Mouse (Mus musculus): Measurements from ENCODE around the gene Bahcc1.

Gene Bahcc1

GRCm38 (mm10) chr11:120296305-120297144, 63.8 kb downstream of the Bahcc1 start:
- no peak for DNase-seq (ENCODE audit: low read depth, low spot score)

GRCm38 (mm10) chr11:120297767-120298166, 65.0 kb downstream of the Bahcc1 start:
- DNase-seq (ENCODE audit: low read depth, low spot score), result no peak

DNA sequence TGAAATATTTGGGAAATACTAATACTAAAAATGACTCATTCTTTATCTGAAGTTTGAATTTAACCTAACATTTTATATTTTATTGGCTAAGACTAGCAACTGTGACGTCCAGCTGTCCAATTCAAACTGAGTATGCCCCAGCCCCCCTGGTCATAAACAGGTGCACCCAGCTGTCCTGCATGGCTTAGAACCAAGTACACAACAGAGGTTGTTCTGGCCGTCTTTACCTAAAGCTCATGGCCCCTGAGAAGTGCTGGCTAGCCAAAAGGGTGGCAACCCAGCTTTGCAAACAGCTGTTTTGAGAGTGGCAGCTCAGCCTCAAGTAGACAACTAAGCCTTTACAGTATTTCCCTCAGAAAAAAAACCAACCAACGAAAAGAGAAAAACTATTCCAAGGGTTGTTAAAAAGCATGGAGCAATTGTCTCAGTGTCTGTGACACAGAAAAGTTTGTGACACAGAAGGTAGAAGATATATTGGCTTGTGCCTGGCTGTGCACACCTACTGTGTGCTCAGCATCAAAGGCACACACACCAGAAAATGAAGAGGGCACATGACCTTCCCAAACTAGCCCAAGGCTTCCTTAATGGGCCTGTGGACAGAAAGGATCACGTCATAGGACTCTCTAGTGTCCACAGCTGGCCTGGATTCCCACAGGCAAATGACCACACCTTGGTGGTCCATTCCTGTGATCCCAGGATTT, 65.8 kb downstream of the Bahcc1 start:
- DNase-seq (ENCODE audit: low read depth, low spot score), result no peak

DNA sequence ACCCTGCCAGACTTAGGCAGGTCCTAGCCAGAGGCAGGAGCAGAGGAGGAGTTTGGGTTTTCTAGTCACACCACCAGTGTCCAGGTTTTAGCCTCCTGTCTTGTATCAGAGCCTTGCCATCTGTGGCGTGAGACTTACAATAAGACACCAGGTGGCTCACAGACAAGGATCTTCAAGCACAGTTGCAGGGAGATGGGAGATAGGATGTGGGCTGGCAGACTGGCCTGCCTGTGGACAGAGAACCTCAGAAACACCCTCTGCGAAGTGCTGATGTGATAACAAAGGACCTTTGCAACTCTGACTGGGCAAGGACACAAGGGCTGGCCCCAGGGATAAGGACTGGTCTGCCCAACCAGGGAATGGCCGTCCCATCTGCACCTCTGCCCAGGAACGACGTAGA, 66.7 kb downstream of the Bahcc1 start:
- DNase-seq (ENCODE audit: low read depth, low spot score), result no peak

GRCm38 (mm10) chr11:120303119-120303518, 70.4 kb downstream of the Bahcc1 start:
- no peak for DNase-seq (ENCODE audit: low read depth, low spot score)

DNA sequence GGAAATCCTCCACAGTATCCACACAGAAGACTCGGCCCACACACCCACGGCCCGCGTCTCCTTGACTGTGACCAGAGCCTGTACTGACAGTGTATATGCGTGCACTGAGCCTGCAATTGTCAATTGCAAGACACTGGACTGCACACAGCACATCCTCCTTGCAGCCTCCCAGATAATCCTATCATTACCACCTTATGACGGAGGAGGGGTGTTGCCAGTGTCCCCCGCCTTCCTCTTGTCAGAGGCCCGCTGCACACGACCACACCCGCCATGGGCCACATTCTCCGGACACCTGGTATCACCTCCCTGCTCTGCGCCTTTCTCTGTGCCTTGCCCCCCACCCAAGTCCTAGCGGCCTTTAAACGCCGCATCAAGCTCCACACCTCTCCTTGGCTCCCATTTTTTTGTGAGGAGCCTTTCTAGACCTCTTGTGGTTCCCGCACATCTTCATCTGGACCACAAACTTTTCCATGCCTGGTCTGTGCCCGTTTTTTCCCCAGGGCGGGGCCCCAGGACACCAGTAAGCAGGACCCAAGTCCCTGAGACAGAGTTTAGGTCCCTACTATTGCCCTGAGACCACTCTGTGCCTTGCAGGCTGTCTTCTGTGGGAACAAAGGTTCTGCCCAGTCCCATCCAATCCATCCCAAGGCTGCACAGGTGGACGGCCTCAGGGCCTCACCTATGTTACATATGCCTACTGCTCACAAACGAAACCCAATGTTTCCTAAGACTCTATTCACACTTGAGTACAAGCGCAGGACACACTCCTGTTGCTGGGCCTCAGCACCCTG, 71.0 kb downstream of the Bahcc1 start:
- no peak for DNase-seq (ENCODE audit: low read depth, low spot score)

DNA sequence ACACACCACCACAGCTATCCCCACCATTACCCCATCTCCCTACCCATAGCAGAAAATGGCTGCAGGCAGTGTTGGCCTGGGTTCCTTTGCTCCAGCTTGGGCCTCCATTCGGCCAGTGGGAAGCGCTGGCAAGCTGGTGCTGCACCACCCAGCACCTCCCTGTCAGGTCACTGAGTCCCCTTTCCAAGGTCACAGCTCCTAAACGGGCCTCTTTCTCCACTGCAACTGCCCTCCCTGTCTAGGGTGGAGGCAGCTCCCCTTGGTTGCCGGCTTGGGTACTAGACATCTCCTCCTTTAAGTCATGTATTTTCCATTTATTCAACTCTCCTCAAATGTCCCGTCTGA, 71.6 kb downstream of the Bahcc1 start:
- no peak for DNase-seq (ENCODE audit: low read depth, low spot score)

GRCm38 (mm10) chr11:120304886-120305534, 72.3 kb downstream of the Bahcc1 start:
- peak; percentile 97 for DNase-seq (ENCODE audit: low read depth, low spot score)

GRCm38 (mm10) chr11:120305535-120306365, 73.0 kb downstream of the Bahcc1 start:
- DNase-seq (ENCODE audit: low read depth, low spot score), result no peak

- no peak for DNase-seq (ENCODE audit: low read depth, low spot score)
These were observed 73.8 kb downstream of the Bahcc1 start for GRCm38 (mm10) chr11:120306366-120307131.

DNA sequence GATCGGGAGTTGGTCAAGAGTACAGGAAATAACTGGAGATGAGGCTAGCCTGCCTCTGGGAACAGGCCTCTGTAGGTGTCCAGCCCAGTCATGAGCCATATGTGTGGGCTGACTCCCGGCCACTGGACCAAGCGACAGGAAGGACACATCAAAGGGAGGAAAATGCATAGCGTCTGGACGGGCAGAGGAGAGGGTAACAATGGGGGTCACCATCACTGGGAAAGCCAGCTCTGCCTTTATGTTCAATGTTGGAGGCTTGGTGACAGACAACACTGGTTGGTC, 74.3 kb downstream of the Bahcc1 start:
- DNase-seq (ENCODE audit: low read depth, low spot score), result no peak

- DNase-seq (ENCODE audit: low read depth, low spot score), result peak; percentile 89
These were observed 75.1 kb downstream of the Bahcc1 start for GRCm38 (mm10) chr11:120307566-120308430.

DNA sequence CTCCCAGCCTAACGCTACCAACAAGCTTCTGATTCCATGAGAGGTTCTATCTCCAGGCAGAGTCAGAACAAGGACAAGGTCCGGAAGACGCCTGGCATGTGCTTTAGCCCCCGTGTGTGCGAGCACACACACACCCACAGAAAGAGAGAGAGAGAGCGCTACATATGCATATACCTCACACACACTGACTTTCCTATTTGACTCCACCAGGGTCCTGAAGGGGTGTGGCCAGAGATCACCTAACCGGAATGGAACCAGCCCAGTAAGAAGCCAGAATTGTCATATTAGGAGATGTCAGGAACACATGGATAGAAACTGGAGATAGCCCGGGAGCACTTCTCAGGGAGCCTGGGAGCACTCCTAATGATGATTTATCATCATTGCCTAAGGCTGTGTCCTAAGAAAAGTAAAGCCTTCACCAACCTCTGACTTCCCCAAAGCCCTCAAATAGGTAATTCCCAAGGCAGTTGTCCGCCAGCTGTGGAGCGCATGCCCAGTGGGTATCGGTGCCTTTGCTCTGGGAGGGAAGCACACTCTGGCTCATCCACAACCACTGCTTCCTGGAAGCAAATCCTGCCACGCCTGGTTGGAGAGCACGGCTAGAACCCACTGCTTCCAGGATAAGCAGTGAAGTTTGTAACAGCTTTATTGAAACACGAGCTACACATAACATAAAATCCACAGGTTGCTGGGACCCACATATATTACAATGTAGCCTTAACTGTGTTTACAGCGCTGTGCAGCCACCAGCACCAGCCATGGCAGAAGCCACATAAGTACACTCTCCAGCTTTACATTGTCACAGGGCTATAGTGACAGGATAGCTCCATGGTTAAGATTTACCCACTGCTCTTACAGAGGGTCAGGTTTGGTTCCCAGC, 75.9 kb downstream of the Bahcc1 start:
- no peak for DNase-seq (ENCODE audit: low read depth, low spot score)

GRCm38 (mm10) chr11:120310813-120311312, 78.1 kb downstream of the Bahcc1 start:
- DNase-seq (ENCODE audit: low read depth, low spot score), result peak; percentile 76

DNA sequence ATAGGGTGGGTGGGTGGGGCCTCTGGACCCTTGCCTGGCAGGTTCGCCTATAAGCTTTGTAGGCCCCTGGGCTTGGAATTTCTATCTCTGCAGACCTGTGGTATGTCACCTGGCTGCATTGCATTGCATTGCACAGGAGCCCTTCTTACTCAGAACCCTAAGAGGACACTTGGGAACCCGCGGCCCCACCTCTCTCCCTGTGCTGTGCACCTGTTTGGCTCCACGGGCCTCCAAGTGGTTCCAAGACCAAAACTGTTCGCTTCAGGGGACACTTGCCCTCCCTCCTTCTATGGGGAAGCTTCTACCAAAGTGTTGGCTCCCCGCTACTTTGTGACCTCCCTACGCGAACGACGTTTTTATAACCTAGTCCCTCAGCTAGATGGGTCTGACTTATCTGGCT, 78.8 kb downstream of the Bahcc1 start:
- no peak for DNase-seq (ENCODE audit: low read depth, low spot score)

- DNase-seq (ENCODE audit: low read depth, low spot score), result no peak
These were observed 79.3 kb downstream of the Bahcc1 start for GRCm38 (mm10) chr11:120312069-120312468.

- DNase-seq (ENCODE audit: low read depth, low spot score), result no peak
These were observed 81.3 kb downstream of the Bahcc1 start for GRCm38 (mm10) chr11:120313906-120314685.

Data from skeletal muscle tissue, adult 2 months (tissue).